Mouse (Mus musculus) c-Kit-positive CD71-negative TER-119-negative erythroid progenitor cells, embryonic 14.5 days (primary cell): ENCODE data around the gene Dock1.

Experiments used
- DNase-seq: peaks from one replicate; pipeline ENCODE4 v3.0.0-alpha.2; 2013; ENCODE audit warnings: low read depth

The Dock1 gene

DNA sequence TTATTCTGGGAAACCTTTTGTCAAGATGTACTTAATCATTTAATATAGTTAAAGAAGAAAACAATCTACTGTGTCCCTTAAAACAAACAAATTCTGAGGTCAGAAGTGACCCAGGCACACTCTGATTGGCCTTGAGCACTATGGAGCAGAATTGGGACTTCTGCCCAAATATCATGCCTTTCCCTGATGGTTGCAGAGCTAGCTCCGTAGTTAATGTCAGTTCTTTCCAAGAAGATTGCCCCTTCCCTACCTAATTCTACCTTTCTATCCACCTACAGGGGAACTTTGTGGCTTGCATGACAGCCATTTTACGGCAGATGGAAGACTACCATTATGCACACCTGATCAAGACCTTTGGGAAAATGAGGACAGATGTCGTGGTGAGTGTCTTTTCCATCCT lies 319.8 kb downstream of the Dock1 start:
- no peak for DNase-seq

DNA sequence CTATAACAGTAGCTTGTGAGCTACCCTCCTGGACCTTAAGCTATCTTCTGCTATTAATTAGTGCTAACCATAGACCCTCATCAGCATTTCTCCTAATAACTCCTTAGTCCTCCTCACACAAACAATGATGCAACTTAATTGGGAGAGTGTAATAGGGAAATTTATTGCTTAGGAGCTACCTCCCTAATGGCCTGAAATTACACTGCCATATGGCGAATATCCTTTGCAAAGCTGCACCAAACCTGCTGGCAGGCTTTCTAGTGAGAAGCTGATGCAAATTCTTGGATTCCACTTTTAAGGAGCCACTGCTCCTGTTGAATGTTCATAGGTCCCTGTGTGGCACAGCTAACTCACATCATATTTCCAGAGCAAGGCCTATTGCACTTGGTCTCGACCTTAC lies 320.5 kb downstream of the Dock1 start:
- DNase-seq = no peak

DNA sequence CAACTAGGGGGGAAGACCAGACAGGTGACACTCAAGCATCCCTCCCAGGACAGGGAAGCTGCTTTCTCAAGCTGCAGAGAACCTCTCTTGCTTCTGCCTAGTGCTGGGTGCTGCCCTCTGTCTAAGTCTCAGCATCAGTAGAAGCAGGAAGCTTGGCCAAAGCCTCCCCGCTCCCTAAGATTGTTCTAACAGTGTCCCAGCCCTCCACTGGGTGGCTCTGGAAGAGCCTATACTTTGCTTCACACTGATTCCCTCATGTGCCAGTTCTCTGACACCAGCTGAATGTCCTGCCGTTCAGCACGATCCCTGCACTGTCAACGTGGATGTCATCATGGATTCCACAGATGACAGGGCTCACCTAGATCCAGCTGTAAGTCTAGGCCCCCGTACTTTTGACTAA lies 324.5 kb downstream of the Dock1 start:
- DNase-seq = no peak

DNA sequence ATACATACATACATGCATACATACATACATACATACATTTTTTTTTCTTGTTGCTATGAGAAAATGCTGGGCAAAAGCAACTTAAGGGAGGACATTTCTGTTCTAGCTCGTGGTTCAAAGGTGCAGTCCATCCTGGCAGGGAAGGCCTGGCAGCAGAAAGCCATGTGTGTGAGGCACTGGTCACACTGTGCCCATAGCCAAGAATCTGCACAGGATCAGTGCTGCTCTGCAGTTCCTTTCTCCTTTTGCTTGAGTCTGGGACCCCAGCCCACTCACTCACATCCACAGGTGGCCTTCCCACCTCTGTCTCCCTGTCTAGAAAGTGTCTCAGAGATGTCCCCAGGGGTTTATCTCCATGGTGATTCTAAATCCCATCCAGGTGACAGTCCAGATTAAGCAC lies 331.8 kb downstream of the Dock1 start:
- DNase-seq = no peak

DNA sequence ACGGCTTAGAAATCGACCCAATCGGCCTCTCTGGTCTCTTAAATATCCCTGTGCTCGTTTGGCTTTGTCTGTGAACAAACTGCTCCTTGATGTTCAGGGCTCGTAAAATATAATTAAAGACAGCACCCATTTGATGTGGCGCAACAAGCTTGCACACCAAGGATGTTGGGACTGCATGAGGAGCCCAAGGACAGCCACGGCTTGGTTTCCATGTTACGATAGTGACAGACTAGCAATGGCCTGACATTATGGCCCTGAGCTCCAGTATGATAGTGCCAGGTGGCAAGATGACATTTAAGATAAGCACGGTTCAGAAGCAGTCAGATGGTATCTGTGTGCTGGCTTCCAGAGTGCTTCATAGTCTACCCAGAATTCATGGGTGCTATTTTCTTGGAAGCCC lies 332.4 kb downstream of the Dock1 start:
- DNase-seq = no peak

DNA sequence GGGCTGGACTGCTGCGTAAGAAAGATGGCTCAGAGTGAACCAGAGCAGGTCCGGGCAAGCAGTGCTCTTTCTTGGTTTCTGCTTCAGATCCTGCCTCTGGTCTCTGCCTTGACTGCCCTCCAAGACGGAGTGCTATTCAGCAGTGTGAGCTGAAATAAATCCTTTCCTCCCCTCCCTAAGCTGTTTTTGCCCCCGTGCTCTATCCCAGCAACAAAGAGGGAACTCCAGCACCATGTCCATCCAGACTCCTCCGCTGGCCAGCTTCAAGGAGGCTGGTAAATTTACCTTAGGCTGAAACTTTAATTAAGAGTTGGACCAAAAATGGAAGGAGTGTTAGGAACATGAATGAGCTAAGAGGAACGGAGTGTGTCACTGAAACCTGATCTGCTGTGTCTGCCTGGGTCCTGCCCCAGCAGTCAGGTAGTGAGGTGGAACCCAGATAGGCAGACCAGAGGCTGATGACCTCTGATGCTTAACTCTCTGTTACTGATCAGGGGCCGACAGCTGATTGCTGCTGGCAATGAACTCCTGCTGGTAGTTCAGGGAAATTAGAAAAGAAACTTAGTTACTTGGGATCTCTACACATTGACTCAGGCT lies 335.6 kb downstream of the Dock1 start:
- no peak for DNase-seq

DNA sequence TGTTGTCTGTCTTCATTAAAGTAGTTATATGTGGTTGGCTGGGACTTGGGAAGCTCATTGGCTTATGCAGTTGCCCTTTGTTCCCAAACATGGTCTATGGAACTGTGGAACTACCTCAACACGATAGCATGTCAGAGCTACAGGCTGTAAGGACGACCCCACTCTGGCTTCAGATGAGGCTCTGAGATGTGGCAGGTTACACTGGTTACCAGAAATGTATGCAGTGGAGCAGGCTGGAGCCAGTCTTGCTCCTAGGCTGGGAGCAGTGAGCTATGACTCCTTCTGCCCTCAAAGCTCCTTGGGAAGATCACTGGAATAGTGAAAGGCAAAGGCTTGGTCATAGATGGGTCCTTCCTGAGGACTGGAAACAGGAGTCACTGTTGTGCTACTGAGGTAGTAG lies 337.6 kb downstream of the Dock1 start:
- no peak for DNase-seq

DNA sequence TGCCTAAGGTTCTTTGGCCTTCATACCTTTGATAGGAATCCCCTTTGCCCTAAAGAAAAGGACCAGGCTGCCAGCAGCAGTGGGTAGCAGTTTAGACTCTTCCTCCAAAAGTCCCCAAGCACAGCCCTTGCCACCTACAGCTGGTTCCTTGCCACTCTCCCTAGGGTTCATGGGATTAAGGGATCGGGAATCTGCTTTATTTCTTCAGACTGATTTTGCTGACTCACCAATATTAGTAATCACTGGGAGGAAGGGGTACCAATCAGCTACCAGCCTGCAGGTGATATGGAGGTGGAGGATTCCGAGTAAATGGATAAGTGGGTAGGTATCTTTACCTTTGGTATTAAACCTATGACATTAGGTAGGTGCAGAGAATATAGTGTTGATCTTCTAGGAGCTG lies 340.5 kb downstream of the Dock1 start:
- no peak for DNase-seq

DNA sequence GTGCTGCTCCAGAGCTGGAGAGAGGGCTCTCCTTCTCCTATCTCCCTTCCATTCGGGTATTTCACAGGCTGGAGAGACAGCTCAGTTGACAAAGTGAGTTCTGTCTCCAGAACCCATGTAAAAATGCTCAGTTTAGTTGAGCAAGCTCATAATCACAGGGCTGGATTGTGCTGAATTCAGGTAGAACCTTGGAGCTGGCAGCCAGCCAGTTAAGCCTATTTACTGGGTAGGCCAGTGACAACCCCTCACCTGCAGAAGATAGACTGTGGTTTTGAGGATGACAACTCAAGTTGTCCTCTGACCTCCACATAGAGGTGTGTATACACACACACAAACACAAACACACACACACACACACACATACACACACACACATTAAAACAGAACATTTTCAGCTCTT lies 347.1 kb downstream of the Dock1 start:
- no peak for DNase-seq

DNA sequence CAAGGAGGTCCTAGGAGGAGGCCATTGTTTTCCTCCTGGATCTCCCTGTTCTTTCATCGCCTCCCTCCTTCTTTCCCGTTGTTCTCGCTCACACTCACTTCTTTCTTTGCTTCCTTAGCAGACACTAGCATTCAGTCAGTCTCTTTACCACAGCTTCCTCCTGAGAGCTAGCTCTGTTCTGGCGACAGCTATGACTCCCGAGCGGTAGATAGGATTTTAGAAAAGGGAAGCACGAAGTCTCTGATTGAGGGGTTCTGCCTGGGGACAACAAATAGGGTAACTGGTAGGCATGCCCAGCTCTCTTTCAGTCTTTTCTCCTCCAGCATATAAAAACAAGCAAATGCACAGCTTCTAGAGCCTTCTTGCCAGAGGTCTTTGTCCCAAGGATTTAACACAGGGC lies 350.3 kb downstream of the Dock1 start:
- no peak for DNase-seq

DNA sequence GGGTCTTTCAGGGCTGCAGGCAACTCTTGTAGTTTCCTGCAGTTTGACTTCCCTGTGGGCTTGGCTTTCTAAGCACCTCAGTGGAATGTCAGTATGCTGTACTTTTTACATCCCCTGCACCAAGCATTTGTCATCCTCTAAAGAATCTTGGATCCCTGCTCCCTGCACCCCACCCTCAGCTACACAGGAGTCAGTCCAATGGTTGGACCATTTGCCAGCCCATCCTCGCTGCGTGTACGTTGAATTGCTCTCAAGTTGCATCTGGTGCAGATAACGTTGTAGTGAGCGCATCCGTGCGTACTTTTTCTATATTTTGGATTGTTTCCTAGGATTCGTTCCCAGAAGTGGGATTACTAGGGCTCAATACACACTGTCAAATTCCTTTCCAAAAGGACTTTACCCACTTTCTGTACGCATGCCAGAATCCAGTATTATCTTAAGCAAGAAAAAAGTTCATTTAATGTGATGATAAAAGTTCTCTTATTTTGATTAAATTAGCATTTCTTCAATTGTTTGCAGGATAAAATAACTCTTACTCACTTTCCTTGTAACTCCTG lies 351.2 kb downstream of the Dock1 start:
- DNase-seq = no peak

DNA sequence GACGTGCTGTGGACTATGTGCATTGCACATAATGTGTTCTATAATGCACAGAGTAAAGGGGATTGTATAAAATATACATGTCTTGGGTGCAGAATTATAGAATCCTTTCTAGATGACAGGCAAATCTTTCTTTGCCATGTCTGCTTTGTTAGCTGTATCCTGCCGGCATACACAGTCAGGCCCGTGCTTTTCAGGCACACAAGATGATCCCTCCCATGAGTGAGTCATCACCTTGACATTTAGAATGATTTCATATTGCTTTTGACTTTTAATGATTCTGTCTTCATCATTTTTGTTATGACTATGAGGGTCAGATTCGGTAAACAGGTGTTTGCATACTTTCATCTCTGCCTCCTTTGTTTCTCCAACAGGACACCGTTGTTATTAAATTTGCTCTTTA lies 354.1 kb downstream of the Dock1 start:
- DNase-seq = no peak

DNA sequence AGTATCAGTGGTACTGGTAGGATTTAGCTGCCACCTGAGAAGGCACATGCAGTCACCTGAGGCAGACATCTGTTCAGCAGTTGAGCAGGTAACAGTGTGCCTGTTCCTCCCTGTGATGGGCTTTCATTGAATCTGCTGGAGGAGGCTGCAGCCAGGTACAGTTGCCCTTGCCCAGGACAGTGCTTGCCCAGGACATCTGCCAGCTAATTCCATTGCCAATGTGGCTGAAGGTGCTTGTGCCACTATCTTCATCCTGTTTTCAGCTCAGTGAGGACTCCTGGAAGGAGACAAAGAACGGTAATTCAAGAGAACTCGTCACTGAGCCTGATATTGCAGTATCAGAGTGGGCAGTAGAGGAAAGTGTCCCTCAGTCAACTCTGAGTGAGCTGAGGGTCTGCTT lies 358.3 kb downstream of the Dock1 start:
- DNase-seq = no peak

DNA sequence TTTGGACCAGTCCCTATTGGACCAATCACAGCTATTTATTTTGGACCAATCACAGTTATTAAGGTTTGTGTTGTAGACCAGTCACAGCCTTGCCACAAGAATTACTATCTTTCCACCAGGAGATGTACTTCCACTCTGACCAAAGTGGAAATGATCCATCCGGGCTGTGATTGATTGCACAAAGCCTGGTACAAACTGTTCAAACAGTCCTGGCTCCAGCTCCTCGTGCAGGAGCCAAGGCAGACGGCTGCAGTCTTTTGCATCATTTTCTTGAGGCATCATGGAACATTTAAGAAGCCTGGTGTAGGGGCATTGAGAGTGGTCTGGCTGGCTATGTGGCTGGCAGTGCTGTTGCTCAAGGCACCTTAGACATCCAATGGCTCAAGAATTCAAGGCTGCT lies 358.7 kb downstream of the Dock1 start:
- no peak for DNase-seq

DNA sequence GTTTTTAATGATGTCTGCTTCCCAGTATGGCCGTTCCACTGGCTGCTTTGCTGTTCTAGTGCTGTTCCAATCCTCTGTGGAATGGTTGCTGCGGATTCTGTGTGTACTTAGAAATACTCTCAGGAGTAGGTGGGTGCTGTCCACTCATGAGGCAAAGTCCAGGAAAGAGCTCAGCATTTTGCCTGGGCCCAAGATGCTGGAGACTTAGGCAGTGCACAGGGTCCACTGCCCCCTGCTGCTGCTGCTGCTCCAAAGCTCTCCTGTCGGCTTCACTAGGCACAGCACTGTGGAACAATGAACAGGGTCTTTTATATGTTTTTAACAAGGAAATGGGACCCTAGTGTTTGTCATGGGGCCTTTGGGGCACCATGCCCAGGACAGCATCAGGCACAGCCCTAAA lies 361.0 kb downstream of the Dock1 start:
- no peak for DNase-seq

DNA sequence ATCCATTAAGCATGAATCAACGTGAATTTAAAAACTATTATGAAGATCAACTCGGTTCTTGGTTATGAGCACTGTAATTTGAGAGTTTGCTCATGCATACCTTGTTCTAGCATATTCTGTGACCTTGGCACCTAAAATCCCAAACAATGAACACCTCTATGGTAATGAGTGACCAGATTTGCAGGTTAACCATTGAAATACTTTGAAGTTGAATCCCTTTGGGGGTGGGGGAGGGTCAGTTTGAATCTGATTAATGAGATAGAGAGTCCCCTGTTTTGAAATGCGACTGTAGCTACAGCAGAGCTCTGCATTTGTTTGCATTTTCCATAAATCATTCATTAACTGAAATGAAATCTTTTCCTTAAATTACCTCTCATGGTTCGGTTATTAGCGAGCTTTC lies 364.4 kb downstream of the Dock1 start:
- no peak for DNase-seq

DNA sequence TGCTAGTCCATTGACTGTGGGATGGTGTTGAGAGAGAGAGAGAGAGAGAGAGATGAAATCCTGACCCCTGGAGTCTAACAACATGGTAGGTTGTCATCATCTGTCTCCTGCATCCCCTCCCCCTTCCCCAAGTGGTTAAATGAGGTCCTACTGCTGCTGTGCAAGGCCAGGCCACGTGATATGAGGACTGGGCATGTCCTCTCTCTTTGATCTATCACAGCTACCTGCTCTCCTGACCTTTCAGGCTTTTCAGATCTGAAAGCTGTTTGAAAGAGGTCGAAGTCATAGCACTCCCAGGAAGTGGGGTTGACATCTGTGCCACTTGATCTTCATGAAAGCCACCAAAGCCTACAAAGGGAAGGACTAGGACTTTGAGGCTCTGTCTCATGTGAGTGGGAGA lies 365.2 kb downstream of the Dock1 start:
- DNase-seq = no peak

DNA sequence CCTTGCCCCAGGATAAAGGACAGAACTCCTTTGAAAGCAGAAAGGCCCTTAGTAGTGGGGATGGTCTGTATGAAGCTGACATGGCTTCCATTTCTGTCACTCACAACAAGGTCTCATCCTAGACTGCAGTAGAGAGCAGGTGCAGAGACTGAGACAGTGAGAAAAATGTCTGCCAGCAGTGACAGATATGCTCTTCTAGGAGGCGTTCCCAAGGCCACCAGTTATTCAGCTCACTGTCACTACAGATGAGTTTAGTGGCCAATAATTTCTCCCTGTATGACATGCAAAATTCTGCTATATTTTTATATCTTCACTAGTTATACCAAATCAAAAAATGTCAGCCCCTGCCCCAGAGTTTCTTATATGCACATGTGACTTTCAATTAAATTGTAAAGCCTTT lies 368.5 kb downstream of the Dock1 start:
- no peak for DNase-seq

DNA sequence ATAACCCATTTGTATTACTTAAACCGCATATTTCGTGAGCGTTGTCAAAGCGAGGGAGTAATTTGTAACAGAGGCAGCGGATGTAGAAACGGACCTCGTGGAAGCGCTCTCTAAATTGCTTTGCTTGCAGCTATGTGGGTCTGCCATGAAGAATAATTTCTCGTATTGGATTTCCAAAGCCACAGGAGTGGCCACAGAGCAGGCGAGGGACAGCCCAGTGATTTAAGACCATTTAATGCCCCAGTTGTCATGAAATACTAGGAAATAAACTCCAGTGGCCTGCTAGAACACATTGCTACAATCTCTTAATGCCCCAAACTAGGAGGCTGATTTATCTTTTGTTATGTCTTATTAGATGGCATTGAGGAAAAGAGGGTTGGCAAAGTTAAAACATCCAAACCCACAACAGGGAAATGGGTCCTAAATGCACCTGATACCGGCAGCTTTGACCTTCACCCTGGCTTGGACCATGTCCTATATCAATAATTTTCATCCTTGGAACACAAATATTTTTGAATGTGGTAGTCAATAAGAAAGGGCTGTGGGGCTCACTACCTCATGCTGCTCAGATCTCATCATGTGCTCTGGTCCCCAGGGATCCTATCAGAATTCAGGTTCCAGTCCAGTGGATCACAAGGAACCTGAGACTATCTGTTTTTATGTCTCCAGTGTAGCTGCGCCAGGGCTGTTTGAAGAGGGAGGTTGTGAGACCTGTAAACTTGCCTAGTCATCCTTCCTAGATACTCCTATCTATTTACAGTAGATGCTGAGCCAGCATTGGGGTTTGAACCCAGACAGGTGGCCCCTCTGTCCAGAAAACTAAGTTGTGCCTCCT lies 373.7 kb downstream of the Dock1 start:
- no peak for DNase-seq

DNA sequence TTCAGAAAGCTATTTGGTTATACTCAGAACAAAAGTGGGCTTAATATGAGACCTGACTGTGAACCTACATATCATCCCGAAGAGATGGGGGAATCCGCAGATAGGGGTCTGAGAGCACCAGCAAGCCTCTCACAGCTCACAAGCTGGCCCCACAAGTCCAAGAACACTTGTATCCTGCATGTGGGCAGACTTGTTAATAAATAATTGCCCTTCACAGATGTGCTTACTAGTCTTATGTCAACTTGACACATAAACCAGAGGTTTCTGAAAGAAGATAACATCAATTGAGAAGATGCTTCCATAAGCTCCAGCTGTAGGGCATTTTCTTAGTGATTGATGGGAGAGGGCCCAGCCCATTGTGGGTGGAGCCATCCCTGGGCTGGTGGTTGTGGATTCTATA lies 379.0 kb downstream of the Dock1 start:
- DNase-seq = no peak

DNA sequence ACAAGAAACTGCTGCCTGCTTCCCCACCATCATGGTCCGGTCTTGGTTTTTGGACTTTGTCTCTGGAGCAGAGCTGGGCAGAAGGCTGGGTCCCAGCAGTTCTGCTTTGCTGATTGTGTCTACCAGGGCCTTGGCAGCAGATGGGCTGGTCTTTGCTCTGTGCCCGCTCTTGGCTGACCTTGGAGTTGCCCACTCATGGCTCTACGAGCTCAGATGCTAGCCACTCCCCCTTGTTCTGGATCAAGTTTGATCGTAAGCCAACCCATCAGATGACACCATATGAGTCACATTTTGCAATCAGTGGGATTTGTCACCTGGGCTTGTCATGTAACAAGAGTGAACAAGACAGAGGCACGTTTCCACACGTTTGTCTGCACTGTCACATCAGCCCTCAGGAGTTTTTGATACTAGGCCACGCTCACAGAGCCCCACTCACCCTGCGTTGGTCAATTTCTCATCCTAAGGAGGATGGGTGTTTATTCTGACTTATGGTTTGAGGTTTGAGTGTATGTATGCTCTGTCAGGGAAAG lies 382.8 kb downstream of the Dock1 start:
- no peak for DNase-seq

DNA sequence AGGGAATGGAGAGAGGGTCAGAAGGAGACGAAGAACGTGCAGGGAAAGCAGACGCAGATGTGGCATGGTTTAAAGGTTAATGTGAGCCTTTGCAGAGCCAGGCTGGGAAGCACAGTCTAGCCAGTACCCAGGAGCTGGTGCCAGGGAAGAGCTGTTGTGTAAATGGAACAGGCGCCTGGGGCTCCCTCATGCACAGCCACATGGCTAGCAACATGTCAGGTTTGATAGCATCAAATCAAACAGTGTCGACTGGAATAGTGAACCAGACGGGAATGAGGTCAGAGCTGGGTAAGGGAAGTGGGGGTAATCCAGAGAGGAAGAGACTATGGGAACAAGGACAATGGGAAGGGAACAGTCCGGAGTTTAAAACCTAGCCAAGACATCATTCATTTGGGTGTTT lies 384.2 kb downstream of the Dock1 start:
- DNase-seq = no peak

DNA sequence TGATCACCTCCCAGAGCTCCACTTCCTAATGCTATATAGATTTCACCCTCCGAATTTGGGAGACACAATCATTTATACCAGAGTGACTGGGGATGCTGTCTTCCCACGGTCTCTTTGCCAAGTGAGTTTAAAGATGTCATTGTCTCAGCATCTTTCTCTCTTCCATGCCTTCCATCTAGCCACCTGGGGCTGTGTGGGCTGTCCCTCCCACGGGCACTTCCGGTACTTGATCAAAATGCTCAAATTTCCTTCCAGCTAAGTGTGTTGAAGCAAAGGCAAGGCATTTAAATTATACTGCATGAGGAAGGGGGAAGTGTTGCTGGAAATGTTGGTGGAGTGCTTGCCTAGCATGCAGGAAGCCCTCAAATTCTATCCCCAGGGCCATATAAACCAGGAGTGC lies 388.6 kb downstream of the Dock1 start:
- DNase-seq = no peak

DNA sequence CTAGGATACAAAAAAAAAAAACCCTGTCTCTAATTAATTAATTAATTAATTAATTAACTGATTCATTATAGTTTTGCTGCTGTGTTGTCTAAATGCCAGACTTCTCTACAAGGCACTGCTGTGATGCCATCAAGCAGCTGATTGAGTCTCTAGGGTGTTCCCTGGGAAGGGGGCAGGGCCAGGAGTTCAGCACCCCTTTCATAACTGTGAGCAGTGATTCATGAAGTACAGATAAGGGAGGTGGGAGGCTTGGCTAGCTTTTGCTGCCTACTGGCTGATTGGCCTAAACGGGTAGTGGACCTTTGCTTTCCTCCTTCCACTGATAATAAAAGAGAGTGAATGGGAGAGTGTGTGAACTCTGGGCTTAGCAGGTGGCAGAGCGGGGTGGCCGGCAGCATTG lies 389.1 kb downstream of the Dock1 start:
- DNase-seq = no peak
